Mouse (Mus musculus): ENCODE results near the gene Tmem131.

Tmem131 gene

GRCm38 (mm10) chr1:36938348-36938747 lies 5.1 kb downstream of the Tmem131 start:
- no peak for DNase-seq

- no peak for DNase-seq
These were observed 5.8 kb downstream of the Tmem131 start for GRCm38 (mm10) chr1:36937648-36938047.

GRCm38 (mm10) chr1:36937015-36937414 lies 6.5 kb downstream of the Tmem131 start:
- no peak for DNase-seq

DNA sequence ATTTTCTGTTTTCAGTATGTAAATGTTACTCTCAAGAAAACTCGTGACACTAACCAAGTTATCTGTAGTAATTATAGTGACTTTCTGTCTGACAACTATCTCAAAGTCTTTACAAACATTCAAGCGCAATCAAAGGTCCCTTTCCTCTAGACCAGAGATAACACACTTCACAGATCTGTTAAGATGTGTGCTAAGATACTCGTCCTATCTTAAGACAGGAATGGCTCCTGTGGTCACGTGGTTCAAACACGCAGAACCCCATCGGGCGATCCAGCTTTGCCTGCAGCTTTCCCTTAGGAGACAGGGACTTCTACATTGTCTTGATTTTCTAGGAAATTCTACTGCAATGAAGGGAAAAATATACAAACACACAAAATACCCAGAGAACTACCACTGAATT lies 6.9 kb downstream of the Tmem131 start:
- DNase-seq, result no peak

GRCm38 (mm10) chr1:36934778-36935177 lies 8.7 kb downstream of the Tmem131 start:
- no peak for DNase-seq

GRCm38 (mm10) chr1:36933965-36934585 lies 9.4 kb downstream of the Tmem131 start:
- no peak for DNase-seq

DNA sequence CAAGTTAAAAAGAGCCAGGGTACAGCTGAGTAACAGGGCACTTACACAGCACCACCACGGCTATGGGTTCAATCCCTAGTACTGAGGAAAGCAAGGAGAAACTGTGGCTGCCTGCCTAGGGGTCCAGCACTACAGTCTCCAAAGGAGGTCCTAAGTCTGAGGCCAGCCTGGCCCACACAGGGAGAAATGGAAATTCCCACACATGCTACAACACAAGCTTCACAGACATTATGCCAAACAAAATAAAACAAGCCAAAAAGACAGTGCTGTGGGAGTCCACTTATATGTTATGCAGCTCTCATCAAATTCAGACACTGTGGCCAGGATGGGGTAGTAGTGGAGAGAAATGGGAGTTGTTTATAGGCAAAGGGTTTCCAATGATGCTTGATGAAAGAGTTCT lies 11.2 kb downstream of the Tmem131 start:
- no peak for DNase-seq

DNA sequence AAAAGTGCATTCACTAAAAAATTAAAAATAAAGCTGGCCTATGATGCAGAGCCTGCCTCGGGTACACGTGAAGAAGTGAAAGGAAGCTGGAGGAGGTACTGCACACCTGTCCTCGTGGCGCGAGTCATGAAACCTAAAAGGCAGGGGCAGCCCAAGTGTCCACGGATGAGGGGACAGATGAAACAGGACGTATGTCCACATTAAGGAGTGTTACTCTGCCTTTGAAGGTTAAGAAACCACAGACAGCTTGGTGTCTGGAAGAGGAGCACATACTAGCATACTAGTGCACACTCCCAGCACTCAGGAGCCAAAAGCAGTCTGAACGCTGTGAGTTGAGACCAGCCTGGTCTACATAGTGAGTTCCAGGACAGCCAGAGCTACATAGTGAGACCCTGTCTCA lies 12.6 kb downstream of the Tmem131 start:
- no peak for DNase-seq

- DNase-seq, result no peak
These were observed 13.5 kb downstream of the Tmem131 start for GRCm38 (mm10) chr1:36929996-36930395.

DNA sequence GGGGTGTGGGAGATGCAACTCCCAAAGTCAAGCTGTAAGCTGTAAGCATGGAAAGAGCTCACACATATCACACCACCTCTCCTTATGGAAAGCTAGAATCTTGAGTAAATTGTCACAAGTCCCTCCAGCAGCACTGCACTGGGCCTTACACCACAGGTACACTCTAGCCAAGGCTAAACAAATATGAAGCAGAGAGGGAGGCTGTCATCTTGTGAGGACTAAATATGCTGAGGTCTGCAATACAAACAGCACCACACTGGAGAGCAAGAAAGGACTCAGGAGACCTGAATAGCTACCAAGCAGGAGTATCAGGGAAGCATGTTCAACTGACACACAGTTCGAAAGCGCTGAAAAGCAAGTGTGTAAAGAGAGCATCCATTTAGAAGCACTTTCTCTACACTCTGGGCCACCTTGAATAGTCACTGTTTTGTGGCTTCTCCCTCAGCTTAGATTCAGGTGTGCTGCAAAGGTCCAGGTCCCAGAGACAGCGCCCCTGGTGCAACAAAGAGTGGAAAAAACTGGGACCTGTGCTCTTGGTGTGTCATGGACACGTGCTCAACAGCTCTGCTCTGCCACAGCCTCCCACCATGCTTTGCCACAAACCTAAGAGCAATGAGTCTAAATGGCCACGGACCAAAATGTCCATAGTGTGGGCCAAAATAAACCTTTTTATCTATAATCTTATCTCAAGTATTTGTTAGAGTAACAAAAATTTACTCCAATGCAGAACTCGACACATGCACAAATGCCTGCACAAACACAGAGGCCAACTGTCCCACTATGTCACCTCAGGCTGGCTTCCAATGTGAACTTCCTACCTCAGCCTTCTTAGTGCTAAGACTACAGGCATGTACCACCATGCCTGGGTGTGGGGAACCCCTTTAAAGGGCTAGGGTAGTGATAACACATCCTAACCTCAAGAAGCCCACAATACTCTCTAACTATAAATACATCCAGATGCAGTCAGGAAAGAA lies 14.8 kb downstream of the Tmem131 start:
- DNase-seq, result no peak

GRCm38 (mm10) chr1:36927569-36927968 lies 15.9 kb downstream of the Tmem131 start:
- no peak for DNase-seq

- DNase-seq, result no peak
These were observed 16.7 kb downstream of the Tmem131 start for GRCm38 (mm10) chr1:36926738-36927137.

GRCm38 (mm10) chr1:36926246-36926645 lies 17.2 kb downstream of the Tmem131 start:
- no peak for DNase-seq

DNA sequence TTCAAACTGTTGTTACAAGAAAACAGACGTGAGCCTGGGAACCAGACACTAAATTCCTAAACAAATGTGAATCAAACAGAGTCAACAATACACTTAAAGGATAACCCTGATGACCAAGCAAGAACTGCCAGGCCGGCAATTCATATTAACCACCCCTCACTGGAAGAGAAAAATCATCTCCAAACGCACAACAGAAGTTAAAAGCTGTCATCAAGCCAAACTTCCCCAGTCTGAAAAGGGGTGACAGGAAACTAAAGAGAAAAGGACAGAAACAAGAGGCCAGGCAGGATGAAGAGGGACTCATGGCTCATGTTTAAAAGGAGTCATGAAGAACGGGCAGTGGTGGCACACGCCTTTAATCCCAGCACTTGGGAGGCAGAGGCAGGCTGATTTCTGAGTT lies 17.7 kb downstream of the Tmem131 start:
- DNase-seq, result no peak

GRCm38 (mm10) chr1:36924853-36925252 lies 18.6 kb downstream of the Tmem131 start:
- DNase-seq, result no peak

DNA sequence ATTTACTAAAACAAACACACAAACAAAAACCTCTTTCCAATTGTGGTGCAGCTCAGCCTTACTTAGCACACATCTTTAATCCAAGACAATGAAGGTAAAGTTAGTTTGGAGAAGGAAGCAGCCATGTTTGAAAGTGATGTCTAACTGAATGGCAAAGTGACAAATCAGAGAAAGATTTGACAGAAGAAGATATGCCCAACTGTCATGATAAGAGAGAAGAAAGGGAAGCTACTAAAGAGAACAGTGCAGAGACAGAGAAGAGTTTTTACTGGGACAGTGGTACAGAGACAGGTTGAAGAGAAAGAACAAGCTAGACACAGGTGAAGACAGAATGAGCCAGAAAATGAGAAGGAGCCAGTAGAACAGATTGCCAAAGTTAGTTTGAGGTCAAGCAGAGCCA lies 19.6 kb downstream of the Tmem131 start:
- no peak for DNase-seq

DNA sequence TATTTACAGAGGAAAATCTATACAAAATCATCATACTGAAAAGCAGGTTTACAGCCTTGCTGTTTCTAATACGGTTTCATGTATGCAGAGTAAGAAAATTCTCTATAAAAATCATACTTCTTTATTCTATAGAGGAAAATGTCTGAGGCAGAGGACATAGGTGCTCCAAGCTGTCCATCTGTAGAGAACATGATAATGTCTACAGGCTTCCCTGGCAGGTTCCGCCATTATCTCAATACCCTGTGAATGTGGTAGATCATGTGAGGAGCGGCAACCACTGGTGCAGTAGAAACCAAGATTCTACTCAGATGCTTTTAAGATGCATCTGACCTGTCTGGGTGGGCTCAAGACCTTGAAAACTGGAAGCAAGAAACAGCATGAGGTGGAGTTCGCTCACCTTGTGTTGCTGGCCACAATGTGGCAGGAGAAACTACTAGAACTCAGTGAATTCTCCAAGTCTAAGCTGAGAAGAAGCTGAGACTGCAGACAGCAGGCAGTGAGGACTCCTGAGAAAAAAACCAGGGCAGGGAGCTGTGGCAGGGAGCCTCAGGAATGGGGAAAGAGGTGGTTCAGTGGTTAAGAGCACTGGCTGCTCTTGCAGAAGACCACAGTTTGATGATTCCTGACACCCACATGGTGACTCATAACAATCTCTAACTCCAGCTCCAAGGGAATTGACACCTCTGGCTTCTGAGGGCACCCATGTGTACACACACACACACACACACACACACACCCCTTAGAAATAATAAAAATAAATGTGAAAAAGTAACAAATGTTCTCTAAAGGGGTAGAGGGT lies 20.6 kb downstream of the Tmem131 start:
- DNase-seq, result no peak

DNA sequence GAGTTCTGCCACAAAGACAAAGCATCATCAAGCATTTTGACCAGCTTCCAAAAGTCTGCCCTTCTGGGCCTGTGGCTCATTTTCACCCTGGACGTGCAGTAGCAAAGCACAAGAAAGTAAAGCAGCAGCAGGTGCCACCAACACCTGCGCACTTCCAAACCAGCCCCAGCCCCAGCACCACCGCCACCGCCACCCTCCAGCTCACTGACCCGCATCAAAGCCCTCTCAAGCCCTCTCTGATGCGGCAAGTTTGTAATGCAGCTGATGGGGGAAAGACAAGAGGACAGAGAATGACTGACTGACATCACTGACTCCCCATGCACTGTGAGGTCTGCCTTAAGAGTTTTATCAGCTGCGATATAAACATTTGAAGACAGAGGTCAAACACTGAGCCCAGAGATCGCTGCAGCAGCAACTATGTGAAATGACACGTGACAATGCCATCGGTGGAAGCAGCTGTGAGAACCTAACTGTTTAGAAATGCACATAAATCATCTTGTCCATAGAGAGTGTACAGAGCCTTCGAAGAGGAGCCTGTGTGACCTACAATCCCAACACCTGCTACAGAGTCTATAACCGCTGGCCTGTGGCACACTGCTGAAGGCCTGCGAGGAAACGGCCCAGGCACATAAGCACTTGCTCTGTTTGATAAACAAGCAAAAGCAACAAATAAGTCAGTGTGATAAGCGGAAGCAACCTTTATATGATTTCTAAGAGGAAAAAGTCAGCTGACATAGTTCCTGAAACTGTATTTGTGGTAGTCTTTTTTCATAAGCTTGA lies 21.7 kb downstream of the Tmem131 start:
- DNase-seq, result no peak

DNA sequence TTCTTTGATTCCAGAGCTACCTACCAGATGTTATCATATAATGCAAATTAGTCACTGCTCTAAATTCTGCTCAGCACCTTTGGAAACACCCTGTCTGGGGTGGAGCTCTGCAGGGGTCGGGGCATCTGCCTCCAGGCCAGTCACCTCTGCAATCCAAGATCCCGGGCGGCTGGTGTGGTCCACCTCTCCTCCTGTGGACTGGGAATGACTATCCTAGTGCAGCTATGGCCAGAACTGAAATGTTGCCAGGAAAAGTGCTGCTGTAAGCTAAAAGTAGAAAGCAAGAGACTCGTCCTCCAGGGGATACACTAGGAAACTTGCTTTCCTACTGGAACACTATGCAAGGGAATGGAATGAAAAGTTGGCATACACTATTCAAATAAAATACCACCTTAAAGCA lies 22.7 kb downstream of the Tmem131 start:
- DNase-seq, result no peak

DNA sequence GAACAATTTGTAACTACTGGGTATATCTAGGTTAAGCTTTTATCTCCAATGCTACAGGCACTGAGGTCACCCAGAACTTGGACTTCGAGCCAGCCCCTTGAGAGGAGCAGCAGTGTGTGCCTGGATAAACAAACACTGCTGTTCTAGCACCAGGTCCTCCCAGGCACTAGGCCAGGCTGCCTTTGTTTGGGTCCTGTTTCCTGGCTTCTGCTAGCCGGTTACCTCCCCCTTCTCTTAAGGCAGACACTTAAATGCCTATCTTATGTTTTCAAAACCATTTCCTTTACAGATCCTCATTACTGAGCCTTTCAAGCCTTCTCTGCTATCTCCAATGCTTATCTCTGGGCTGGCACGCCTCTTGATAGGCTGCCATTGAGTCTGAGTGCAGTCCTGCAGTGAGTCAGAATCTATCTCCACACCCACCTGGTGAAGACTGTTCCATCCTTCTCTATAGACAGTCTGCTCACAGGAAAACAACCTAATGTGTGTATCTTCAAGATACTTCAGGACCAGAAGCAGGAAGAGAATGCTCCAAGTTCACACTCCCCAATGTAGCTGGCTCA lies 23.2 kb downstream of the Tmem131 start:
- peak; percentile 92 for DNase-seq

GRCm38 (mm10) chr1:36919728-36920127 lies 23.7 kb downstream of the Tmem131 start:
- no peak for DNase-seq

GRCm38 (mm10) chr1:36917423-36917822 lies 26.0 kb downstream of the Tmem131 start:
- no peak for DNase-seq
